Mouse (Mus musculus) liver, embryonic 14.5 days (tissue): ENCODE data around the gene Selplg. TPM values are rescaled to one million over a fixed set of nuclear protein-coding genes. Genes with fewer than 3 reads are reported as not detected.
A peak's percentile ranks its signal among the peaks of the same experiment; 100 is the strongest.

ENCODE experiments used
- ATAC-seq: fragments of 200-750 bp; cut with Nextera tagmentation; 2 replicates; pipeline ENCODE4 v1.8.0; 2017; ENCODE audit warnings: moderate number of reproducible peaks, mild to moderate bottlenecking, moderate library complexity; ENCODE audit not compliant: insufficient read depth
- DNase-seq, 3 experiments: peaks; one replicate each; pipeline ENCODE4 v3.0.0-alpha.2; 2012 to 2013; ENCODE audit warnings: low read depth in 3 of 3, low spot score in 3 of 3
- H3K27ac ChIP-seq: fragments of 300-500 bp; sonication (generic); 2 replicates; pipeline ENCODE4 v1.5.1; 2014; ENCODE audit warnings: moderate library complexity, mild to moderate bottlenecking, control low read depth, inconsistent platforms
- H3K27me3 ChIP-seq: fragments of 300-500 bp; sonication (generic); 2 replicates; pipeline ENCODE4 v1.6.1; 2014; ENCODE audit warnings: mild to moderate bottlenecking, low read length, moderate library complexity; ENCODE audit not compliant: control insufficient read depth, insufficient read depth
- H3K36me3 ChIP-seq: fragments of 300-500 bp; sonication (generic); replicated peaks from 2 replicates; pipeline ENCODE4 v1.6.1; 2014; ENCODE audit warnings: low read depth; ENCODE audit not compliant: control insufficient read depth, insufficient read depth
- H3K4me1 ChIP-seq, 2 experiments: fragments of 200-500 bp in 1 of 2; fragments of 300-500 bp in 1 of 2; sonication (generic) in 1 of 2; replicated peaks; 2 replicates each; pipeline ENCODE4 v1.6.1; 2012 to 2014; ENCODE audit warnings: antibody characterized with exemption in 1 of 2, inconsistent platforms in 1 of 2, low read length in 1 of 2; ENCODE audit not compliant: control insufficient read depth in 2 of 2, insufficient read depth in 2 of 2
- H3K4me2 ChIP-seq: fragments of 300-500 bp; sonication (generic); 2 replicates; pipeline ENCODE4 v1.6.1; 2014; ENCODE audit warnings: low read depth, mild to moderate bottlenecking, control low read depth, moderate library complexity
- H3K4me3 ChIP-seq, 2 experiments: fragments of 200-500 bp in 1 of 2; fragments of 300-500 bp in 1 of 2; sonication (generic) in 1 of 2; 2 replicates each; pipeline ENCODE4 v1.5.1; 2012 to 2014; ENCODE audit warnings: low read depth in 2 of 2, low read length in 2 of 2, mild to moderate bottlenecking in 2 of 2, control low read depth in 1 of 2, inconsistent platforms in 1 of 2, moderate library complexity in 1 of 2; ENCODE audit not compliant: insufficient read depth in 1 of 2
- H3K9ac ChIP-seq: fragments of 300-500 bp; sonication (generic); replicated peaks from 2 replicates; pipeline ENCODE4 v1.6.1; 2014; ENCODE audit warnings: mild to moderate bottlenecking, control low read depth, moderate library complexity
- H3K9me3 ChIP-seq: fragments of 300-500 bp; sonication (generic); 2 replicates; pipeline ENCODE4 v1.6.1; 2016; ENCODE audit warnings: low read length, mixed read lengths; ENCODE audit not compliant: control insufficient read depth
- CTCF ChIP-seq: IDR thresholded peaks from 2 replicates; pipeline ENCODE4 v1.5.1; 2016; ENCODE audit warnings: antibody characterized with exemption, low read depth, control low read depth
- EP300 ChIP-seq: IDR thresholded peaks from 2 replicates; pipeline ENCODE4 v1.6.1; 2016; ENCODE audit warnings: antibody characterized with exemption, low read depth
- WGBS: fragments of 180-500 bp; shearing (Covaris S2); extraction: QIAGEN DNeasy Blood & Tissue Kit; methylation state at CpG from one replicate; pipeline ENCODE4 v1.1.7; 2014; ENCODE audit not compliant: insufficient replicate concordance; 5-methylcytosine and 5-hydroxymethylcytosine counted together
- polyA plus RNA-seq, 2 experiments: library from polyadenylated mRNA; depleted of rRNA in 1 of 2; stranded (reverse) in 1 of 2; unstranded in 1 of 2; fragments of >200 nt; fragmentation: Nextera tagmentation in 1 of 2; extraction: Ambion mirVana in 1 of 2; gene quantifications; 2 replicates each; pipeline versions ENCODE4 v1.2.1 to v1.2.3; 2012 to 2014

The Selplg gene
- polyA plus RNA-seq, 2 experiments: 8.8 to 12.5 TPM

DNA sequence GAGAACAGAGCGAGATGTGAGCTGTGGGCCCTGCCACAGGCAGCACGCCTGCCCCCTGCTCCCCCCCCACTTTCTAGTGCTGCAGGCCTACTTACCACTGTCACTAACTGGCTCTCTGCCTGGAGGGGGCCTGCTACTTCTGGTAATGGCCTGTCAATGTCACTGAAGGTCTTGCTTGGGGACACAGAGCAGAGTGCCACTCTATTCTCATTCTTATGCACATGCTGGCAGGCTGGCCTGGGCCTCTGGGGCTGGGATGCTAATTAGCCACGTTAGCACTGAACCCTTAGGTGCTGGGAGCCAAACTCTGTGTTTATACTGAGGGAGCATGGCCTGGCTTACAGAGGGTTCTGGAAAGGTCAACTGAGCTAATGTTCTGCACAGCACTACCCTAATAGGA, 23.3 kb upstream of the Selplg start:
- TF ChIP-seq EP300 (no peak), CTCF (no peak)
- H3K27ac ChIP-seq: no peak overlapping the region
- no peaks in the 10 kb centered on the region; the same call in 1 of the 2 replicates for H3K36me3 ChIP-seq
- DNase-seq (no peak), ATAC-seq (0 out of 2 replicates have a peak, but pooled peaks have one; percentile 16)
- no peak overlapping the region for H3K4me2 ChIP-seq
- H3K9me3 ChIP-seq: no peaks in the 10 kb centered on the region
- peaks cover 0 to 10% of the 10 kb centered on the region in 2 experiments for H3K4me1 ChIP-seq
- no peak overlapping the region for H3K9ac ChIP-seq
- no peaks in the 10 kb centered on the region for H3K27me3 ChIP-seq
- H3K4me3 ChIP-seq: no peak overlapping the region
- WGBS: 71% methylated on average over 3 of the region's 3 CpGs

DNA sequence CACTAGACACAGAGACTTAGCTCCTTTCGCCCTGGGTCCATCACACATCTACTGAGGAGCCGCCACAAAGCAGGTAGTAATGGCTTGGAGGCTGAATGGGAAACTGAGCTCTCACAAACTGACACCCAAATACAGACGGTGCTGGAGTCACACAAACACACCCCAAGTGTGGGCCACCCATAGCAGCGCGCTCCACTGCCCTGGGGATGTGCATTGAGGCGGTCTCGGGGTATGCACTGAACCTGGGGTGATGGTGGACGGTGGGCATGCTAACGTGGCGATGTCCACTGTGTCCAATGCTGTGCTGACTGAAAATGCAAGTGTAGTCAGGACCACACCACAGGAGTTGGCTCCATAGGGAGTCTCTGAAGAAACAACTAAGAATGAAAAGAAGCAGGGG, 22.7 kb upstream of the Selplg start:
- H3K4me1 ChIP-seq: peaks cover 0 to 12% of the 10 kb centered on the region in 2 experiments
- no peak for ATAC-seq

DNA sequence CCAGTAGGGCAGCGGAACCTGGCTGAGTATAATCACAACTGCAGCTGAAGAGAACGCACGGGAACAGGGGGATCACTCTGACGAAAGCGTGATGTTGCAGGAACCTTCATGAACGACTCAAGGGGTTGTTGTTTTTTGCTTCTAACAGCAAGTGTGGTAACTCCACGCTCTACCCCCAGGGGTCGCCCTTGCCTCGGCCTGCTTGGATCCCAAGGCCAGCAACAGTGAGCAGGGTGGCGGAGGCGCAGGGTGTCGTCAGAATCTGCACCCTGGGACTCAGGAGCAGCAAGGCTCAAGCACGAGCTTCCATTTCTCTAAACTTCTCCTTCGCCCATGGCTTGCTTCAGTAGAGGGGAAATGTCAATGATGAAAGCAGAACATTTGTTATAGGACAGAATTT, 22.1 kb upstream of the Selplg start:
- no peak overlapping the region for H3K4me2 ChIP-seq
- peak; percentile 50; the same call in 1 of the 2 replicates for ATAC-seq
- no peak overlapping the region for H3K4me3 ChIP-seq
- 26% methylated on average over 14 of the region's 14 CpGs for WGBS
- peaks cover 0 to 11% of the 10 kb centered on the region in 2 experiments for H3K4me1 ChIP-seq
- no peak overlapping the region for H3K9ac ChIP-seq
- peak in 2 of 3 experiments; percentile 34 to 51 for DNase-seq
- H3K27me3 ChIP-seq: no peaks in the 10 kb centered on the region
- no peaks in the 10 kb centered on the region for H3K9me3 ChIP-seq
- H3K36me3 ChIP-seq: no peaks in the 10 kb centered on the region; the same call in 1 of the 2 replicates
- no peak overlapping the region for H3K27ac ChIP-seq
- TF ChIP-seq EP300 (no peak), CTCF (peak; percentile 98)

More for the DNA sequence above, 22.7 kb upstream of the Selplg start:
- H3K4me3 ChIP-seq: no peak overlapping the region
- no peak overlapping the region for H3K27ac ChIP-seq
- no peak for DNase-seq
- no peaks in the 10 kb centered on the region for H3K9me3 ChIP-seq
- no peaks in the 10 kb centered on the region for H3K27me3 ChIP-seq
- no peak overlapping the region for H3K4me2 ChIP-seq
- H3K9ac ChIP-seq: no peak overlapping the region
- no peaks in the 10 kb centered on the region; the same call in 1 of the 2 replicates for H3K36me3 ChIP-seq
- WGBS: 86% methylated on average over 10 of the region's 10 CpGs
- TF ChIP-seq CTCF (no peak), EP300 (no peak)

DNA sequence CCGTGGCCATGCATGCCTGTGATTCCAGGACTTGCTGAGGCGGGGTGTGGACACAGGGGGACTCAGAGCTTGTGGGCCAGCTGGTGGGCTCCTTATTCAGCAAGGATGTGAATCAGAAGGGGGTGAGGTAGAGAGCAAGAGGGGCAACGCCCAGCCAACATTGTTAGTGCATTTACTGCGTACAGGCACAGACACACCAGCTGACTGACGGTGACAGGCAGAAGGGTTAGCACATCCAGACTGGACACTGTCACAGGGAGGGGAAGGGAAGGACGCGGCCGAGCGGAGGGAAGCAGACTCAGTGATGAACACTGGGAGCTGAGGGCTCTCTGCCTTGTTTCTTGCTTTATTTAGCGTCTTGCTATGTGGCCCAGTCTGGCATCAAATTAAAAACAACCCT, 21.1 kb upstream of the Selplg start:
- Histone ChIP-seq H3K9ac (no peak overlapping the region), H3K27ac (no peak overlapping the region), H3K36me3 (no peaks in the 10 kb centered on the region; the same call in 1 of the 2 replicates), H3K4me1 (peaks cover 0 to 4% of the 10 kb centered on the region in 2 experiments), H3K9me3 (no peaks in the 10 kb centered on the region), H3K27me3 (no peaks in the 10 kb centered on the region), H3K4me3 (no peak overlapping the region), H3K4me2 (no peak overlapping the region)
- TF ChIP-seq CTCF: no peak
- TF ChIP-seq EP300: no peak
- 83% methylated on average over 10 of the region's 10 CpGs for WGBS
- ATAC-seq (no peak), DNase-seq (no peak)

DNA sequence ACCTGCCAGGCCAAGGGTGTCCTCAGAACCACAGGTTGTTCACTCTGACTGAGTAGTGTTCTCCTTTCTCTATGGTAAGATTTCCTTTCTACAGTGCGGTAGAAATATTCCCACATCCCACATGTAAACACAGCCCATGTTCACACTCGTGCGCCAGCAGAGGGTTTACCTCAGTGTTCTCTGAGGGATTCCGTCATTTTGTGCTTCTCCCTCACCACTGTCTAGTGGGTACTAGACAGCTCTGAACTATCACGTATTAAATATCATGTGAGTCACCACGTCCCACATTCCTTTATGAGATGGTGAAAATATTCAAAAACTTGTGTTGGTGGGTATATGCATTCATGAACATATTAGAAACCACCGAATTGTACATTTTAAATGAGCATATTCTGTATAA, 20.0 kb upstream of the Selplg start:
- Histone ChIP-seq H3K4me3 (no peak overlapping the region), H3K27ac (no peak overlapping the region), H3K27me3 (no peaks in the 10 kb centered on the region), H3K4me2 (no peak overlapping the region), H3K9me3 (no peaks in the 10 kb centered on the region), H3K4me1 (peaks cover under 1 to 7% of the 10 kb centered on the region in 2 experiments), H3K36me3 (peaks cover 4% of the 10 kb centered on the region; the same call in 1 of the 2 replicates), H3K9ac (no peak overlapping the region)
- no peak for DNase-seq
- 78% methylated on average over 7 of the region's 7 CpGs for WGBS
- TF ChIP-seq EP300: no peak
- TF ChIP-seq CTCF: no peak
- no peak for ATAC-seq
